9 mouse cellular contexts compared by ENCODE assay signal in the genomic region with DNA sequence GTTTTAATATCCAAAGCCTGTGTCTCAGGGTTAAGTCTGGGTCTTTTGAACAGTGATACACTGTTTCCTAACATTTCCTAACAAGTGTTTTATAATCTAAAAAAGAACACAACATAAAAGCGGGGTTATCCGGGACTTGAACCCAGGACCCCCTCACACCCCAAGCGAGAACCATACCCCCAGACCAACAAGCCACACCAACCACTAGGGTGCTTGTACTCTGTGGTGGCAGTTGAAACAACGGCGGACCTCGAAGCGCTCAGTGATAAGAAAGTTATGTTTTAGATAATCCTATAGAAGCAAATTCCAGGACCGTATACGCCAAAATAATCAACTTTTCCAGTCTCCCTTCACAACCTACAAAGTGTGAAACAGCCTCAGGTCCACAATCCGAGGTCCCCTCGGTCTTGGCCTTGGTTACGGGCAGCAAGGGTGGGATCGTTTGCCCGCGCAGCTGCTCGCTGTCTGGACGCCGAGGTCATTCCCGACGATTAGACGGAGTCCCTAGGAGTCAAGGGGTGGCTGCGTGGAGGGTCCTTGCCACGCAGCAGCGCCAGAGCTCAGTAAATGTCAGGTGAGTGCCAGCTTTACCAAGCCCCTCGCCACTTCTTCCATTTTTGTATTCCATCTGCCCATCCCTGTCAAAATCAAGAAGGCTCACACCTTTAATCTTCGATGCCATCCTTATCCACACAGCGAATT. TPM values are rescaled to one million over a fixed set of nuclear protein-coding genes. Genes with fewer than 3 reads are reported as not detected.
DNase-seq lines count a peak whose midpoint lies in the region; ATAC-seq lines count a peak whose summit lies in the region.
"Had no signal": no experiment of that assay in that cellular context is flagged by ENCODE, and none has a peak within 500 bp of the region (broad histone marks: within the 10 kb centered on the region; RNA-seq: fewer than 3 reads in every experiment).

No protein-coding gene starts in this region.

- H3K4me1 ChIP-seq in kidney, embryonic 14.5 days (ENCODE audit: control insufficient read depth, insufficient read depth, low read length): peaks cover 16% of the 10 kb centered on the region
- no peaks in the 10 kb centered on the region; the same call in 1 of the 2 replicates for H3K4me1 ChIP-seq in intestine, embryonic 14.5 days (replicated peaks; ENCODE audit: control insufficient read depth, insufficient read depth, low read length)

- H3K9me3 ChIP-seq in kidney, embryonic 14.5 days (ENCODE audit: control insufficient read depth, low read length): no peaks in the 10 kb centered on the region
- no peaks in the 10 kb centered on the region for H3K9me3 ChIP-seq in intestine, embryonic 14.5 days (ENCODE audit: control insufficient read depth, low read length)

- peak overlapping the region; percentile 33 for H3K4me3 ChIP-seq in kidney, embryonic 14.5 days (ENCODE audit: low read length)
- H3K4me3 ChIP-seq in intestine, embryonic 14.5 days (ENCODE audit: low read depth, low read length): peak overlapping the region; percentile 31

- WGBS in kidney, embryonic 14.5 days: 3% methylated on average over 27 of the region's 27 CpGs
- 5% methylated on average over 27 of the region's 27 CpGs for WGBS in intestine, embryonic 14.5 days

- peak overlapping the region; percentile 55 for H3K4me2 ChIP-seq in kidney, embryonic 14.5 days (replicated peaks; ENCODE audit: low read depth, low read length)
- H3K4me2 ChIP-seq in intestine, embryonic 14.5 days (ENCODE audit: low read length): peak overlapping the region; percentile 54

- H3K27me3 ChIP-seq in kidney, embryonic 14.5 days (ENCODE audit: control insufficient read depth, insufficient read depth, low read length): peaks cover 15% of the 10 kb centered on the region; the same call in 1 of the 2 replicates
- peaks cover 54% of the 10 kb centered on the region for H3K27me3 ChIP-seq in intestine, embryonic 14.5 days (replicated peaks; ENCODE audit: control insufficient read depth, insufficient read depth, low read length)

- DNase-seq in kidney, postnatal 14 days: no peak
- DNase-seq in embryo, embryonic 10 days (ENCODE audit: low spot score): peak; percentile 51
- DNase-seq in intestine, embryonic 14.5 days (ENCODE audit: low spot score): no peak
- DNase-seq in neural tube, embryonic 10.5 days (ENCODE audit: extremely low spot score, low spot score): peak; percentile 47
- DNase-seq in gastrocnemius, adult 8-10 months (ENCODE audit: low spot score in 2 of 2): no peak
- no peak for DNase-seq in adrenal gland, adult 18-20 months (ENCODE audit: low spot score in 2 of 2)
- no peak for DNase-seq in spleen, adult 18-20 months

- no peak overlapping the region; the same call in 1 of the 2 replicates for H3K9ac ChIP-seq in kidney, embryonic 14.5 days (ENCODE audit: low read depth, low read length)
- no peak overlapping the region; the same call in 1 of the 2 replicates for H3K9ac ChIP-seq in intestine, embryonic 14.5 days (ENCODE audit: low read length)

- no peak overlapping the region for H3K27ac ChIP-seq in kidney, embryonic 14.5 days (ENCODE audit: low read depth, low read length)
- H3K27ac ChIP-seq in intestine, embryonic 14.5 days (ENCODE audit: low read depth): no peak overlapping the region

- no peak for ATAC-seq in kidney, embryonic 14.5 days (ENCODE audit: low FRiP score, low TSS enrichment)
- ATAC-seq in intestine, embryonic 14.5 days (replicated peaks; ENCODE audit: low FRiP score, low TSS enrichment, low read depth): no peak

- H3K36me3 ChIP-seq in kidney, embryonic 14.5 days (ENCODE audit: control insufficient read depth, insufficient read depth, low read length): no peaks in the 10 kb centered on the region
- H3K36me3 ChIP-seq in intestine, embryonic 14.5 days (ENCODE audit: control insufficient read depth, insufficient read depth, low read length): no peaks in the 10 kb centered on the region

RNA-seq across cellular contexts. Expression of gene Zfp213, which starts 26.3 kb away (rescaled TPM):
- polyA plus RNA-seq in kidney, embryonic 14.5 days (2014; fragmentation: Nextera tagmentation; extraction: Ambion mirVana): 19.5 and 24.9 TPM in 2 replicates
- 19.1 and 19.7 TPM in 2 replicates for polyA plus RNA-seq in intestine, embryonic 14.5 days (2014; fragmentation: Nextera tagmentation; extraction: Ambion mirVana)
- 1 to 10 TPM; 2.1 to 2.7 (median 2.2) TPM for total RNA-seq in gastrocnemius, adult 8-10 months (2022)
- total RNA-seq in adrenal gland, adult 18-20 months (2021): 10 to 100 TPM; 11.0 to 12.3 TPM

RNA-seq across cellular contexts. Expression of gene Vmn2r117, which starts 58.2 kb away (rescaled TPM):
- polyA plus RNA-seq in kidney, embryonic 14.5 days (2014; fragmentation: Nextera tagmentation; extraction: Ambion mirVana): not detected in 2 replicates
- polyA plus RNA-seq in intestine, embryonic 14.5 days (2014; fragmentation: Nextera tagmentation; extraction: Ambion mirVana): not detected in 2 replicates
- not detected for total RNA-seq in gastrocnemius, adult 8-10 months (2022)
- not detected for total RNA-seq in adrenal gland, adult 18-20 months (2021)
- total RNA-seq: gastrocnemius, postnatal 4 days had no signal

Comparison
In these comparisons a context has a peak if more than half of its experiments do, and no peak if none do; other contexts are left out.
1. DNase-seq: peak in embryo, embryonic 10 days (single experiment) and neural tube, embryonic 10.5 days (single experiment); none in kidney, postnatal 14 days (single experiment), intestine, embryonic 14.5 days (single experiment), gastrocnemius, adult 8-10 months (0 of 2), adrenal gland, adult 18-20 months (0 of 2) and spleen, adult 18-20 months (0 of 2).